Mouse (Mus musculus) cerebellum, postnatal 14 days (tissue): ENCODE results near the gene Arntl.
A peak's percentile ranks its signal among the peaks of the same experiment; 100 is the strongest.

Source experiments
- DNase-seq, 2 experiments: peaks; one replicate each; pipeline ENCODE4 v3.0.0; 2021; ENCODE audit warnings: mixed read lengths in 2 of 2

Arntl gene

GRCm38 (mm10) chr7:113206644-113207470 lies at the start of gene Arntl:
Arntl (plus strand) TSS chr7:113207465.
- DNase-seq, result peak; percentile 97 to 98

- DNase-seq, result no peak
Observed at GRCm38 (mm10) chr7:113161077-113161698, 46.1 kb upstream of the Arntl start.

- no peak for DNase-seq
Observed at GRCm38 (mm10) chr7:113164719-113165118, 42.5 kb upstream of the Arntl start.

- DNase-seq, result peak; percentile 63 to 65
Observed at GRCm38 (mm10) chr7:113167092-113167491, 40.2 kb upstream of the Arntl start.

- DNase-seq, result no peak
Observed at GRCm38 (mm10) chr7:113168609-113169008, 38.7 kb upstream of the Arntl start.

- DNase-seq, result no peak
Observed at GRCm38 (mm10) chr7:113172425-113172824, 34.8 kb upstream of the Arntl start.

GRCm38 (mm10) chr7:113175481-113175880 lies 31.8 kb upstream of the Arntl start:
- no peak for DNase-seq

GRCm38 (mm10) chr7:113178073-113178472 lies 29.2 kb upstream of the Arntl start:
- DNase-seq, result no peak

- DNase-seq, result no peak
Observed at GRCm38 (mm10) chr7:113183787-113184186, 23.5 kb upstream of the Arntl start.

- no peak for DNase-seq
Observed at GRCm38 (mm10) chr7:113185056-113185455, 22.2 kb upstream of the Arntl start.

GRCm38 (mm10) chr7:113186041-113186800 lies 21.0 kb upstream of the Arntl start:
- no peak for DNase-seq

- no peak for DNase-seq
Observed at GRCm38 (mm10) chr7:113188091-113188490, 19.2 kb upstream of the Arntl start.

- no peak for DNase-seq
Observed at GRCm38 (mm10) chr7:113188566-113188965, 18.7 kb upstream of the Arntl start.

- DNase-seq, result no peak
Observed at GRCm38 (mm10) chr7:113191787-113192186, 15.5 kb upstream of the Arntl start.

GRCm38 (mm10) chr7:113192714-113193365 lies 14.4 kb upstream of the Arntl start:
- DNase-seq, result no peak

- DNase-seq, result no peak
Observed at GRCm38 (mm10) chr7:113193872-113194271, 13.4 kb upstream of the Arntl start.

GRCm38 (mm10) chr7:113195271-113195670 lies 12.0 kb upstream of the Arntl start:
- no peak for DNase-seq

- DNase-seq, result no peak
Observed at GRCm38 (mm10) chr7:113196171-113196570, 11.1 kb upstream of the Arntl start.

GRCm38 (mm10) chr7:113197161-113197775 lies 10.0 kb upstream of the Arntl start:
- no peak for DNase-seq

GRCm38 (mm10) chr7:113201584-113201983 lies 5.7 kb upstream of the Arntl start:
- peak; percentile 45 to 49 for DNase-seq

- DNase-seq, result peak; percentile 70 to 82
Observed at GRCm38 (mm10) chr7:113207471-113208387, 464 bp downstream of the Arntl start.
